Comparison of ENCODE assay signal across 18 mouse cellular contexts in the genomic region with DNA sequence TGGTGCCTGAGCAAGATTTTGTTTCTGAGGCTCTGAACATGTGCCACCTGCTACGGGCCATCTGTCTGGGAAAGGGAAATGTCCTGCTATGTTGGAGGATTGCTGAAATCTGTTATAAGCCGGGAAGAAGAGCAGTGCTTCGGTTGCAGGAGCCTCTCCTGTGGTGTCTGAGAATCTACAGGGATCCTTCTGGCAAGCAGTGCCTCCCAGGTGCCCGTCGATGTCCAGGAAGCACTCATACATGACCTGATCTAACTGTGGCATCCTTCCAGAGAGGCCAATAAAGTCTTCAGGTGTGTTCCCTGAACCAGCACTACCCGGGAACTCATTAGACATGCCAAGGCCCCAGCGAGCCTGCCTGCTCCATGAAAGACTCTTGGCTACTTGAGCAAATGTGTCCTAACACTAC. TPM values are rescaled to one million over a fixed set of nuclear protein-coding genes. Genes with fewer than 3 reads are reported as not detected.
DNase-seq lines count a peak whose midpoint lies in the region; ATAC-seq and TF ChIP-seq lines count a peak whose summit lies in the region.
"Had no signal": no experiment of that assay in that cellular context is flagged by ENCODE, and none has a peak within 500 bp of the region (broad histone marks: within the 10 kb centered on the region; RNA-seq: fewer than 3 reads in every experiment).

No protein-coding gene starts in this region.

- H3K9ac ChIP-seq in midbrain, embryonic 11.5 days (ENCODE audit: low read length): no peak overlapping the region
- no peak overlapping the region for H3K9ac ChIP-seq in midbrain, embryonic 13.5 days (replicated peaks)
- H3K9ac ChIP-seq: hindbrain, embryonic 14.5 days; liver, embryonic 15.5 days; neural tube, embryonic 13.5 days had no signal

- H3K4me2 ChIP-seq in midbrain, embryonic 11.5 days: no peak overlapping the region
- no peak overlapping the region for H3K4me2 ChIP-seq in midbrain, embryonic 13.5 days (replicated peaks)
- H3K4me2 ChIP-seq: hindbrain, embryonic 14.5 days; liver, embryonic 15.5 days; neural tube, embryonic 13.5 days had no signal

- no peaks in the 10 kb centered on the region for H3K4me1 ChIP-seq in kidney, adult 2 months (ENCODE audit: control insufficient read depth, insufficient read depth, low read length)
- no peaks in the 10 kb centered on the region for H3K4me1 ChIP-seq in midbrain, embryonic 11.5 days (ENCODE audit: control insufficient read depth, insufficient read depth, low read length)
- H3K4me1 ChIP-seq in midbrain, embryonic 13.5 days (replicated peaks): peaks cover 8% of the 10 kb centered on the region
- H3K4me1 ChIP-seq: liver, embryonic 15.5 days had no signal

- no peaks in the 10 kb centered on the region for H3K36me3 ChIP-seq in kidney, adult 2 months (ENCODE audit: control insufficient read depth, insufficient read depth, low read length)
- H3K36me3 ChIP-seq in midbrain, embryonic 11.5 days (ENCODE audit: control insufficient read depth, insufficient read depth, low read length): no peaks in the 10 kb centered on the region
- H3K36me3 ChIP-seq in midbrain, embryonic 13.5 days: peaks cover 5% of the 10 kb centered on the region; the same call in 1 of the 2 replicates

- peak; percentile 48 for DNase-seq in kidney, adult 2 months
- DNase-seq in kidney, postnatal 14 days: no peak
- peak; percentile 64 for DNase-seq in midbrain, embryonic 11.5 days (ENCODE audit: low spot score, missing footprints)
- peak; percentile 86 for DNase-seq in cerebellum, adult 9-11 months
- peak; percentile 56 for DNase-seq in layer of hippocampus, adult 9-11 months
- DNase-seq in spleen, postnatal 14 days (ENCODE audit: low spot score in 2 of 2): no peak
- no peak for DNase-seq in lung, postnatal 36 days
- DNase-seq: adrenal gland, postnatal 14 days; heart, postnatal 10 days; lung, postnatal 14 days; thymus, postnatal 25 days had no signal

- no peak overlapping the region for H3K4me3 ChIP-seq in kidney, adult 2 months (ENCODE audit: insufficient read depth, low read depth, low read length)
- H3K4me3 ChIP-seq in midbrain, embryonic 11.5 days (ENCODE audit: low read depth, low read length): no peak overlapping the region
- no peak overlapping the region for H3K4me3 ChIP-seq in midbrain, embryonic 13.5 days (replicated peaks)
- H3K4me3 ChIP-seq: heart, embryonic 10.5 days; liver, embryonic 15.5 days; neural tube, embryonic 13.5 days had no signal

- no peak for TF ChIP-seq CTCF in kidney, adult 2 months (conservative IDR thresholded peaks at IDR 0.05; ENCODE audit: insufficient read depth, insufficient read length, low read depth, low read length)

- 69% methylated on average over 7 of the region's 7 CpGs for WGBS in kidney, adult 2 months
- WGBS in midbrain, embryonic 11.5 days: 87% methylated on average over 7 of the region's 7 CpGs
- WGBS in midbrain, embryonic 13.5 days: 96% methylated on average over 7 of the region's 7 CpGs

- H3K27me3 ChIP-seq in kidney, adult 2 months (replicated peaks; ENCODE audit: control insufficient read depth, insufficient read depth, low read length): no peaks in the 10 kb centered on the region
- no peaks in the 10 kb centered on the region for H3K27me3 ChIP-seq in midbrain, embryonic 11.5 days (ENCODE audit: control insufficient read depth, insufficient read depth, low read length)
- no peaks in the 10 kb centered on the region for H3K27me3 ChIP-seq in midbrain, embryonic 13.5 days
- H3K27me3 ChIP-seq: liver, embryonic 15.5 days; neural tube, embryonic 13.5 days; Patski had no signal

- TF ChIP-seq POLR2A in kidney, adult 2 months (IDR thresholded peaks at IDR 0.05; ENCODE audit: low read depth, low read length): no peak

- H3K9me3 ChIP-seq in midbrain, embryonic 11.5 days (ENCODE audit: control insufficient read depth, low read length): no peaks in the 10 kb centered on the region
- no peaks in the 10 kb centered on the region for H3K9me3 ChIP-seq in midbrain, embryonic 13.5 days
- H3K9me3 ChIP-seq: heart, embryonic 10.5 days; liver, embryonic 15.5 days; neural tube, embryonic 13.5 days had no signal

- H3K27ac ChIP-seq in kidney, adult 2 months (ENCODE audit: insufficient read depth, low read depth, low read length): no peak overlapping the region
- H3K27ac ChIP-seq in midbrain, embryonic 11.5 days (ENCODE audit: low read depth, low read length): no peak overlapping the region
- no peak overlapping the region for H3K27ac ChIP-seq in midbrain, embryonic 13.5 days
- H3K27ac ChIP-seq: heart, embryonic 10.5 days; hindbrain, embryonic 14.5 days; liver, embryonic 15.5 days; neural tube, embryonic 13.5 days had no signal

- ATAC-seq in midbrain, embryonic 11.5 days (ENCODE audit: low FRiP score): no peak
- no peak for ATAC-seq in midbrain, embryonic 13.5 days
- ATAC-seq: activated CD4-positive, CD25-positive, alpha-beta regulatory T cell, adult 4 months; Patski had no signal

RNA-seq across cellular contexts. Expression of gene Pdia5, which starts 33.7 kb away (rescaled TPM):
- 15.4 and 15.6 TPM in 2 replicates for polyA plus RNA-seq in kidney, adult 2 months (2012; rRNA removed)
- polyA plus RNA-seq in midbrain, embryonic 11.5 days (2014; fragmentation: Nextera tagmentation; extraction: Ambion mirVana): 8.7 and 9.6 TPM in 2 replicates
- 12.0 and 13.9 TPM in 2 replicates for polyA plus RNA-seq in midbrain, embryonic 13.5 days (2015; fragmentation: Nextera tagmentation; extraction: Ambion mirVana)
- polyA plus RNA-seq: activated CD4-positive, CD25-positive, alpha-beta regulatory T cell, adult 4 months had no signal

Comparison
In these comparisons a context has a peak if more than half of its experiments do, and no peak if none do; other contexts are left out.
1. DNase-seq: peak in kidney, adult 2 months (single experiment), midbrain, embryonic 11.5 days (single experiment), cerebellum, adult 9-11 months (single experiment) and layer of hippocampus, adult 9-11 months (single experiment); none in kidney, postnatal 14 days (single experiment), spleen, postnatal 14 days (0 of 2) and lung, postnatal 36 days (single experiment).